Mouse (Mus musculus) MEL (cell line): ENCODE measurements around the gene Tprg. TPM values are rescaled to one million over a fixed set of nuclear protein-coding genes. Genes with fewer than 3 reads are reported as not detected.

Source experiments
- DNase-seq: peaks from one replicate; pipeline ENCODE4 v3.0.0; 2011; ENCODE audit warnings: low read depth, low spot score
- H3K27ac ChIP-seq: 2 replicates; pipeline ENCODE4 v1.5.1; 2012; ENCODE audit warnings: low read depth, mild to moderate bottlenecking, control low read depth, low read length, moderate library complexity; ENCODE audit not compliant: control insufficient read depth
- H3K27me3 ChIP-seq, 2 experiments: fragments of 150-350 bp in 1 of 2; sonication (generic) in 1 of 2; 2 replicates each; pipeline ENCODE4 v1.6.1; 2012; ENCODE audit warnings: low read length in 2 of 2, mild to moderate bottlenecking in 2 of 2, improper control_type of control experiment in 1 of 2, moderate library complexity in 1 of 2; ENCODE audit not compliant: insufficient read depth in 2 of 2, control insufficient read depth in 1 of 2
- H3K36me3 ChIP-seq, 2 experiments: 2 replicates each; pipeline ENCODE4 v1.6.1; 2012 to 2014; ENCODE audit warnings: low read length in 2 of 2, improper control_type of control experiment in 1 of 2, inconsistent platforms in 1 of 2, mild to moderate bottlenecking in 1 of 2; ENCODE audit not compliant: insufficient read depth in 2 of 2, control insufficient read depth in 1 of 2
- H3K4me1 ChIP-seq, 2 experiments: fragments of 150-350 bp in 1 of 2; sonication (generic) in 1 of 2; 2 replicates each; pipeline ENCODE4 v1.6.1; 2012; ENCODE audit warnings: low read length in 2 of 2, improper control_type of control experiment in 1 of 2, mild to moderate bottlenecking in 1 of 2; ENCODE audit not compliant: insufficient read depth in 2 of 2, control insufficient read depth in 1 of 2
- H3K4me3 ChIP-seq, 2 experiments: fragments of 150-350 bp in 1 of 2; sonication (generic) in 1 of 2; 2 replicates each; pipeline ENCODE4 v1.5.1; 2012; ENCODE audit warnings: low read depth in 2 of 2, low read length in 2 of 2, mild to moderate bottlenecking in 2 of 2, moderate library complexity in 2 of 2, control low read depth in 1 of 2, improper control_type of control experiment in 1 of 2; ENCODE audit not compliant: control insufficient read depth in 1 of 2, insufficient read depth in 1 of 2
- H3K79me2 ChIP-seq: 2 replicates; pipeline ENCODE4 v1.6.1; 2012; ENCODE audit warnings: mild to moderate bottlenecking, low read length, moderate library complexity; ENCODE audit not compliant: control insufficient read depth, poor library complexity, insufficient read depth
- H3K9ac ChIP-seq: 2 replicates; pipeline ENCODE4 v1.6.1; 2012; ENCODE audit warnings: low read depth, mild to moderate bottlenecking, control low read depth, low read length, moderate library complexity; ENCODE audit not compliant: control insufficient read depth, poor library complexity, severe bottlenecking
- H3K9me3 ChIP-seq: fragments of 150-350 bp; sonication (generic); replicated peaks from 2 replicates; pipeline ENCODE4 v1.6.1; 2012; ENCODE audit warnings: mild to moderate bottlenecking, low read length, improper control_type of control experiment, moderate library complexity; ENCODE audit not compliant: insufficient read depth
- BHLHE40 ChIP-seq: IDR thresholded peaks from 2 replicates; pipeline ENCODE4 v1.6.1; 2012; ENCODE audit warnings: low read depth, mild to moderate bottlenecking, inconsistent platforms, low read length, improper control_type of control experiment, borderline replicate concordance
- CHD2 ChIP-seq: IDR thresholded peaks from 2 replicates; pipeline ENCODE4 v1.6.1; 2011; ENCODE audit warnings: low read length, improper control_type of control experiment
- E2F4 ChIP-seq: IDR thresholded peaks from 2 replicates; pipeline ENCODE4 v1.6.1; 2011; ENCODE audit warnings: low read depth, low read length, improper control_type of control experiment, borderline replicate concordance
- EP300 ChIP-seq, 2 experiments: IDR thresholded peaks; 2 replicates each; pipeline ENCODE4 v1.6.1; 2011; ENCODE audit warnings: improper control_type of control experiment in 2 of 2, low read length in 2 of 2, low read depth in 1 of 2, mild to moderate bottlenecking in 1 of 2
- ETS1 ChIP-seq: IDR thresholded peaks from 2 replicates; pipeline ENCODE4 v1.6.1; 2012; ENCODE audit warnings: low read depth, mild to moderate bottlenecking, inconsistent platforms, low read length, improper control_type of control experiment, moderate library complexity
- GABPA ChIP-seq: IDR thresholded peaks from 2 replicates; pipeline ENCODE4 v1.6.1; 2012; ENCODE audit warnings: low read depth, mild to moderate bottlenecking, inconsistent platforms, low read length, improper control_type of control experiment, moderate library complexity
- JUND ChIP-seq: IDR thresholded peaks from 2 replicates; pipeline ENCODE4 v1.6.1; 2011; ENCODE audit warnings: low read depth, mild to moderate bottlenecking, improper control_type of control experiment, low read length
- KAT2A ChIP-seq: conservative IDR thresholded peaks from 2 replicates; pipeline ENCODE4 v1.6.1; 2012; ENCODE audit warnings: low read depth, low read length, improper control_type of control experiment, inconsistent platforms
- MAX ChIP-seq: IDR thresholded peaks from 2 replicates; pipeline ENCODE4 v1.6.1; 2011; ENCODE audit warnings: low read length, improper control_type of control experiment
- MEF2A ChIP-seq: IDR thresholded peaks from 2 replicates; pipeline ENCODE4 v1.6.1; 2014; ENCODE audit warnings: low read depth, mild to moderate bottlenecking, inconsistent platforms, low read length, improper control_type of control experiment; ENCODE audit not compliant: poor library complexity, insufficient replicate concordance, severe bottlenecking; ENCODE audit errors: extremely low read depth
- MYB ChIP-seq: IDR thresholded peaks from 2 replicates; pipeline ENCODE4 v1.6.1; 2011; ENCODE audit warnings: mild to moderate bottlenecking, low read depth, low read length, improper control_type of control experiment
- MYC ChIP-seq: IDR thresholded peaks from 2 replicates; pipeline ENCODE4 v1.6.1; 2011; ENCODE audit warnings: low read depth, mild to moderate bottlenecking, low read length, improper control_type of control experiment, moderate library complexity
- NELFE ChIP-seq: IDR thresholded peaks from 2 replicates; pipeline ENCODE4 v1.6.1; 2011; ENCODE audit warnings: low read depth, low read length, improper control_type of control experiment
- NRF1 ChIP-seq: IDR thresholded peaks from 2 replicates; pipeline ENCODE4 v1.6.1; 2014; ENCODE audit warnings: low read depth, mild to moderate bottlenecking, inconsistent platforms, low read length, improper control_type of control experiment, moderate library complexity; ENCODE audit not compliant: poor library complexity, insufficient read depth, severe bottlenecking
- POLR2A ChIP-seq, 2 experiments: IDR thresholded peaks; 2 replicates each; pipeline ENCODE4 v1.6.1; 2011 to 2012; ENCODE audit warnings: low read length in 2 of 2, mild to moderate bottlenecking in 2 of 2, control low read depth in 1 of 2, improper control_type of control experiment in 1 of 2, low read depth in 1 of 2, moderate library complexity in 1 of 2; ENCODE audit not compliant: control insufficient read depth in 1 of 2, insufficient read depth in 1 of 2, poor library complexity in 1 of 2
- POLR2AphosphoS5 ChIP-seq: IDR thresholded peaks from 2 replicates; pipeline ENCODE4 v1.6.1; 2012; ENCODE audit warnings: low read depth, borderline replicate concordance, mild to moderate bottlenecking, inconsistent platforms, low read length, moderate library complexity, mixed read lengths
- RAD21 ChIP-seq: IDR thresholded peaks from 2 replicates; pipeline ENCODE4 v1.6.1; 2011; ENCODE audit warnings: mild to moderate bottlenecking, low read depth, low read length, improper control_type of control experiment
- RCOR1 ChIP-seq: IDR thresholded peaks from 2 replicates; pipeline ENCODE4 v1.6.1; 2012; ENCODE audit warnings: low read depth, mild to moderate bottlenecking, inconsistent platforms, low read length, improper control_type of control experiment
- SIN3A ChIP-seq: IDR thresholded peaks from 2 replicates; pipeline ENCODE4 v1.6.1; 2012; ENCODE audit warnings: low read length, improper control_type of control experiment, inconsistent platforms
- UBTF ChIP-seq: IDR thresholded peaks from 2 replicates; pipeline ENCODE4 v1.6.1; 2012; ENCODE audit warnings: low read depth, mild to moderate bottlenecking, inconsistent platforms, low read length, improper control_type of control experiment, moderate library complexity, borderline replicate concordance; ENCODE audit not compliant: insufficient read depth
- USF1 ChIP-seq: IDR thresholded peaks from 2 replicates; pipeline ENCODE4 v1.6.1; 2014; ENCODE audit warnings: low read depth, mild to moderate bottlenecking, inconsistent platforms, low read length, improper control_type of control experiment, moderate library complexity
- USF2 ChIP-seq, 2 experiments: IDR thresholded peaks; 2 replicates each; pipeline ENCODE4 v1.6.1; 2011 to 2012; ENCODE audit warnings: improper control_type of control experiment in 2 of 2, low read length in 2 of 2, borderline replicate concordance in 1 of 2, inconsistent platforms in 1 of 2, low read depth in 1 of 2, mild to moderate bottlenecking in 1 of 2; ENCODE audit not compliant: insufficient read depth in 1 of 2
- ZC3H11A ChIP-seq: IDR thresholded peaks from 2 replicates; pipeline ENCODE4 v1.6.1; 2012; ENCODE audit warnings: low read depth, mild to moderate bottlenecking, inconsistent platforms, low read length, improper control_type of control experiment
- ZMIZ1 ChIP-seq: IDR thresholded peaks from 2 replicates; pipeline ENCODE4 v1.6.1; 2012; ENCODE audit warnings: low read depth, mild to moderate bottlenecking, inconsistent platforms, low read length, improper control_type of control experiment, moderate library complexity
- polyA plus RNA-seq, 2 experiments: library from polyadenylated mRNA; stranded (reverse) in 1 of 2; unstranded in 1 of 2; fragments of >175 nt in 1 of 2; fragments of >200 nt in 1 of 2; gene quantifications; 2 replicates each; pipeline versions ENCODE4 v1.2.1 to v1.2.4; 2012; ENCODE audit warnings: low replicate concordance in 2 of 2, low read depth in 1 of 2; ENCODE audit not compliant: insufficient read length in 2 of 2, insufficient read depth in 1 of 2, missing spikeins in 1 of 2
- total RNA-seq: library from RNA; depleted of rRNA; stranded (reverse); fragments of 300-350 nt; gene quantifications from 2 replicates; pipeline ENCODE4 v1.2.3, GENCODE M21; 2012

The Tprg gene
- total and polyA plus RNA-seq, 3 experiments = not detected

DNA sequence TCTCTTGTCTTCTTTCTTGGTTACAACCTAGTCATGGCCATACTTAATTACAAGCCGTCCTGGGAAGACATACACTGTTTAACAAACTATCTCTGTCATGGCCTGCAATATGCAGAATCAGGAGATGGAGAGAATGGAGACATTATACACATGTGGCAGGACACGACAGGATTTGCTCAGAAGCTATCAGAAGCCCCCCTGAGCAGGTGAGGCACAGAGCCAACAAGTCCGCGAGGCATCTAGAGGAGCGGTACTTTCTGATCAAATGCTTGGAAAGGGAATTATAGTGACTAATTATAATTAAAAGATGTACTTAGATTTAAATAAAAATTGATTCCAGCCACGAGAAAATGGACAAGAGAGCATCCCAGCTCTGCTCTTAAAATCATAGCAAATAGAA, 32.0 kb upstream of the Tprg start:
- TF ChIP-seq CHD2 = no peak
- no peak for TF ChIP-seq KAT2A
- no peak for TF ChIP-seq MEF2A
- TF ChIP-seq SIN3A = no peak
- no peak for TF ChIP-seq POLR2A (IDR thresholded peaks at IDR 0.05; ENCODE audit: control insufficient read depth in 1 of 2, insufficient read depth in 1 of 2, low read depth in 1 of 2, low read length in 2 of 2, poor library complexity in 1 of 2)
- no peak for TF ChIP-seq E2F4
- TF ChIP-seq MYB = no peak
- TF ChIP-seq UBTF = no peak
- DNase-seq = no peak
- no peaks in the 10 kb centered on the region for H3K36me3 ChIP-seq
- H3K27ac ChIP-seq = no peak overlapping the region
- no peak overlapping the region for H3K4me3 ChIP-seq
- H3K79me2 ChIP-seq = no peaks in the 10 kb centered on the region
- H3K27me3 ChIP-seq = no peaks in the 10 kb centered on the region
- no peaks in the 10 kb centered on the region for H3K4me1 ChIP-seq
- H3K9ac ChIP-seq = no peak overlapping the region
- H3K9me3 ChIP-seq = no peaks in the 10 kb centered on the region

DNA sequence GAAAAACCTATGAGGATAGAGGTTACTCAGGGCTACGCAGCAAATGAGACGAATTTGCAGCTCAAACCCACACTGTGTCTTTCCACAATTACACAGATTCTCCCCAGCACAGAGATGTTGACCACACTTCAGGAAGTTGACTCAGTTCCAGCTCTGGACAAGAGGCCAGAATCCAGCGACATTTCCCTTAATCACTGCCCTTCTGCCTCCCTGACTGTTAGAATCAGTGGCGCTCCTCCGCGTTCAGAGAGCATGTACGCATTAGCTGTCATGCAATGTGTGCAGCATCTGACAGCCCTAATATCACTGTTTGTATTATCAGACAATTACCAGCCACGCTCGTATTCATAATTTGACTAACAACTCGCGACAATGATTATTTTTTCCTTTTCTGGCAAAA, 31.4 kb upstream of the Tprg start:
- TF ChIP-seq ETS1 = no peak
- no peak for TF ChIP-seq ZMIZ1
- no peak for TF ChIP-seq ZC3H11A
- no peak for TF ChIP-seq MEF2A
- TF ChIP-seq SIN3A = no peak
- TF ChIP-seq BHLHE40 = no peak
- TF ChIP-seq RAD21 = no peak
- no peak for TF ChIP-seq RCOR1
- TF ChIP-seq USF1 = no peak
- no peak for TF ChIP-seq JUND
- no peak for TF ChIP-seq GABPA
- TF ChIP-seq MYC = no peak
- no peak for TF ChIP-seq EP300 (IDR thresholded peaks at IDR 0.05; ENCODE audit: low read depth in 1 of 2, low read length in 2 of 2)
- TF ChIP-seq USF2 (IDR thresholded peaks at IDR 0.05; ENCODE audit: borderline replicate concordance in 1 of 2, insufficient read depth in 1 of 2, low read depth in 1 of 2, low read length in 2 of 2) = no peak
- TF ChIP-seq NELFE = no peak
- TF ChIP-seq MAX = no peak
- TF ChIP-seq NRF1 = no peak
- TF ChIP-seq POLR2AphosphoS5 = no peak
- TF ChIP-seq, all 39 proteins: peak for 0
- DNase-seq = no peak
- no peak overlapping the region for H3K27ac ChIP-seq
- no peaks in the 10 kb centered on the region for H3K36me3 ChIP-seq
- no peaks in the 10 kb centered on the region for H3K27me3 ChIP-seq
- no peak overlapping the region for H3K4me3 ChIP-seq
- no peaks in the 10 kb centered on the region for H3K79me2 ChIP-seq
- H3K4me1 ChIP-seq = no peaks in the 10 kb centered on the region
- no peak overlapping the region for H3K9ac ChIP-seq
- H3K9me3 ChIP-seq = no peaks in the 10 kb centered on the region
